Mouse (Mus musculus) ES-Bruce4 (cell line): Measurements from ENCODE around the gene Myo5a.

Experiments used
- CTCF ChIP-seq: IDR thresholded peaks from one replicate; pipeline ENCODE4 v1.8.1; 2011; ENCODE audit warnings: low read depth, low read length
- POLR2A ChIP-seq: IDR thresholded peaks from one replicate; pipeline ENCODE4 v1.8.1; 2011; ENCODE audit warnings: low read length; ENCODE audit not compliant: insufficient read depth

GRCm38 (mm10) chr9:75171721-75172120, 100.9 kb downstream of the Myo5a start:
- TF ChIP-seq CTCF (no peak), POLR2A (no peak)
